ENCODE assay signal across 10 mouse cellular contexts in genomic region chr13:17839137-17839536, GRCm38 (mm10). TPM values are rescaled to one million over a fixed set of nuclear protein-coding genes. Genes with fewer than 3 reads are reported as not detected.
A peak's percentile ranks its signal among the peaks of the same experiment; 100 is the strongest.
DNase-seq lines count a peak whose midpoint lies in the region; ATAC-seq lines count a peak whose summit lies in the region.
"Had no signal": no experiment of that assay in that cellular context is flagged by ENCODE, and none has a peak within 500 bp of the region (broad histone marks: within the 10 kb centered on the region; RNA-seq: fewer than 3 reads in every experiment).

No protein-coding gene starts in this region.

- DNase-seq in frontal cortex, postnatal 10 days (ENCODE audit: low spot score in 2 of 2): no peak
- peak; percentile 21 to 41 for DNase-seq in layer of hippocampus, adult 18-20 months (ENCODE audit: low spot score in 2 of 2)
- DNase-seq in layer of hippocampus, postnatal 10 days (ENCODE audit: low spot score in 2 of 2): no peak
- DNase-seq in right cerebral cortex, adult 18-20 months: peak; percentile 50
- DNase-seq in right cerebral cortex, postnatal 4 days: no peak
- DNase-seq in right cerebral cortex, postnatal 36 days (ENCODE audit: low spot score in 2 of 2): peak; percentile 32
- no peak for DNase-seq in ovary, postnatal 10 days (ENCODE audit: low spot score)
- DNase-seq: cerebellum, adult 11-12 months had no signal

- ATAC-seq in frontal cortex, adult (ENCODE audit: low TSS enrichment): peak; percentile 80
- ATAC-seq: activated CD4-positive, CD25-positive, alpha-beta regulatory T cell, adult 4 months had no signal

RNA-seq across cellular contexts. Expression of gene Cdk13, which starts 34.2 kb away (rescaled TPM):
- total RNA-seq in layer of hippocampus, adult 18-20 months (2021): 10 to 100 TPM; 58.7 to 58.9 TPM
- 10 to 100 TPM; 52.6 to 57.5 TPM for total RNA-seq in layer of hippocampus, postnatal 10 days (2021)

Comparison
In these comparisons a context has a peak if more than half of its experiments do, and no peak if none do; other contexts are left out.
1. DNase-seq: peak in layer of hippocampus, adult 18-20 months (2 of 2), right cerebral cortex, adult 18-20 months (single experiment) and right cerebral cortex, postnatal 36 days (2 of 2); none in frontal cortex, postnatal 10 days (0 of 2), layer of hippocampus, postnatal 10 days (0 of 2), right cerebral cortex, postnatal 4 days (single experiment) and ovary, postnatal 10 days (single experiment).